Mouse (Mus musculus) testis, adult 2 months (tissue): ENCODE measurements around the gene Gm20388. TPM values are rescaled to one million over a fixed set of nuclear protein-coding genes. Genes with fewer than 3 reads are reported as not detected.

ENCODE experiments used
- H3K27ac ChIP-seq: fragments of 200-500 bp; 2 replicates; pipeline ENCODE4 v1.5.1; 2012; ENCODE audit warnings: low read depth, low read length; ENCODE audit not compliant: control insufficient read depth, insufficient read depth
- H3K27me3 ChIP-seq: fragments of 200-500 bp; 2 replicates; pipeline ENCODE4 v1.6.1; 2012; ENCODE audit warnings: mild to moderate bottlenecking, low read length, moderate library complexity; ENCODE audit not compliant: control insufficient read depth, insufficient read depth
- H3K36me3 ChIP-seq: fragments of 200-500 bp; 2 replicates; pipeline ENCODE4 v1.6.1; 2012; ENCODE audit warnings: mild to moderate bottlenecking, low read length; ENCODE audit not compliant: control insufficient read depth, insufficient read depth
- H3K4me1 ChIP-seq: fragments of 200-500 bp; 2 replicates; pipeline ENCODE4 v1.6.1; 2012; ENCODE audit warnings: low read length; ENCODE audit not compliant: control insufficient read depth, insufficient read depth
- H3K4me3 ChIP-seq: fragments of 200-500 bp; 2 replicates; pipeline ENCODE4 v1.5.1; 2012; ENCODE audit warnings: low read depth, mild to moderate bottlenecking, low read length, moderate library complexity, mixed read lengths; ENCODE audit not compliant: control insufficient read depth
- CTCF ChIP-seq: fragments of 200-500 bp; IDR thresholded peaks from 2 replicates; pipeline ENCODE4 v1.5.1; 2012; ENCODE audit warnings: low read depth, mild to moderate bottlenecking, inconsistent platforms, low read length, moderate library complexity; ENCODE audit not compliant: control insufficient read depth, insufficient read depth, insufficient replicate concordance
- POLR2A ChIP-seq: fragments of 200-500 bp; IDR thresholded peaks from 2 replicates; pipeline ENCODE4 v1.6.1; 2012; ENCODE audit warnings: low read depth, mild to moderate bottlenecking, inconsistent platforms, low read length, moderate library complexity; ENCODE audit not compliant: control insufficient read depth
- polyA plus RNA-seq: library from polyadenylated mRNA; depleted of rRNA; stranded (reverse); fragments of >200 nt; gene quantifications from 2 replicates; pipeline ENCODE4 v1.2.3, GENCODE M21; 2012

Gm20388 gene
- polyA plus RNA-seq, 1 experiment: 5.6 TPM

DNA sequence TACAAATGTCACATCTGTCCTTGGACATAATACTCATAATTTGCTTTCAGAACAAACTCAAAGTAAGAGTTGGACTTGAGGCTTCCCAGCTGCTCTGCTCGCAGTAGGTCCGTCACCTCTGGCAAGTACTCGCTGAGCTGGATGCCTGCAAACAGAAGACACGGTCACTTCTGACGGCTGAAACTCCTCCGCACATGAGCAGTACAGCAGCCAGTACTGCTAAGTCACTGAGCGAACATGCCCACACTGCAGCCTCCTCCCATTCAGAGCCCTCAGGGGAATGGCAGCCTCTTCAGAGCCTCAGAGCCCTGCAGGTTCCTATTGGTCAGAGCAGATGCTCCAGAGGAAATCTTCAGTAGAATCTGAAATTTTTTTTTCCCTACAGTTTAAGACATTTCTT, 3988.7 kb downstream of the Gm20388 start:
- no peak for TF ChIP-seq POLR2A
- TF ChIP-seq CTCF: no peak
- Histone ChIP-seq H3K27ac (no peak overlapping the region), H3K4me3 (no peak overlapping the region), H3K27me3 (no peaks in the 10 kb centered on the region), H3K36me3 (peaks cover 1% of the 10 kb centered on the region; the same call in 1 of the 2 replicates), H3K4me1 (no peaks in the 10 kb centered on the region)

DNA sequence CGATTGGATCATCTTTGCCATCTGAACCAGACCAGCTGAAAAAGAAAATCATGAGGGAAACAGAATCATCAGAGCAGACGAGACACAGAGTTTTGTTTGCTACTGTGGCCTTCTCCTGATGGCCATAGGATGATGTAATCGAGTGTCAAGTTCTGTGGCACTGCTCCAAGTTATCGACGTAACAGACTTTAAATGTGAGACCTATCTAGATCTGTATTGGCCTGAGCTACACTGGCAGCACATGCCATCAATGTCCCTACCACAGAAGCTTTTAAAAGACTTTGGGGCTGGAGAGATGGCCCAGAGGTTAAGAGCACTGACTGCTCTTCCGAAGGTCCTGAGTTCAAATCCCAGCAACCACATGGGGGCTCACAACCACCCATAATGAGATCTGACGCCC, 3992.0 kb downstream of the Gm20388 start:
- Histone ChIP-seq H3K27me3 (no peaks in the 10 kb centered on the region), H3K36me3 (peaks cover 1% of the 10 kb centered on the region), H3K27ac (no peak overlapping the region), H3K4me3 (no peak overlapping the region), H3K4me1 (no peaks in the 10 kb centered on the region)
- TF ChIP-seq CTCF (no peak), POLR2A (no peak)

DNA sequence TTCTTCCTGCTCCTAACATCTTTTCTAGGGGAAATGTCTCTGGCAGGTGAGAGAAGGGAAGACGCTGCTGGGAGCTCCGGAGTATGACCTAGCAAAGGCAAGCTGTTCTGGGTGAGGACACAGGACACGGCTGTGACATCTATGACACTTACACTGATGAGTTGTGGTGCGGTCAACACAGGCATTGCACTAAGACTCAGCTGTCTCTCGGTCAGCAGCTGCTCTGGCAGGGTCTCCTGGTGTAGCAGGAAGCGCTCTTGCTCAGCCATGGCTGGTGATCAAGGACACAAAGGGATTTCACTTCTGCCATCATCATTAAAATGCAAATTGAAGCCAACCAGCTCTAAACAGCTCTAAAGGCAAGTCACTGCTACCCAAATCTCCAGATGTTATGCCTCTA, 3997.0 kb downstream of the Gm20388 start:
- Histone ChIP-seq H3K27ac (no peak overlapping the region), H3K36me3 (peaks cover 2% of the 10 kb centered on the region), H3K4me3 (no peak overlapping the region), H3K4me1 (no peaks in the 10 kb centered on the region), H3K27me3 (no peaks in the 10 kb centered on the region)
- no peak for TF ChIP-seq POLR2A
- no peak for TF ChIP-seq CTCF

DNA sequence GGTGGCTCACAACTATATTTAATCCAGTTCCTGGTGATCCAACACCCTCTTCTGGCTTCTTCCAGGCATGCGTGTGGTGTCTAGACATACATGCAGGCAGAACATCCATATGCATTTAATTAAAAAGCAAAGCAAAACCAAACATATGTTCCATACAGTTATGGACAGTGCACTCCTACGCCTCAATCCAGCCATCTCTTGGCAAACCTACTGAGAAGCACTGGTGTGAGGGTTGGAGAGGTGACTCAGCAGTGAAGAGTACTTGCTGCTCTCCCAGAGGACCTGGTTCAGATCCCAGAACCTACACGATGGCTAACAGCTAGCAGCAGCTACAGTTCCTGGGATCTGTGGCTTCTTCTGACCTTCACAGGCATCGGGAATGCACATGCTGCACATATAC, 4001.6 kb downstream of the Gm20388 start:
- H3K27ac ChIP-seq: no peak overlapping the region
- peaks cover 5% of the 10 kb centered on the region for H3K36me3 ChIP-seq
- no peak overlapping the region for H3K4me3 ChIP-seq
- TF ChIP-seq POLR2A: no peak
- TF ChIP-seq CTCF: no peak
- H3K27me3 ChIP-seq: no peaks in the 10 kb centered on the region
- H3K4me1 ChIP-seq: no peaks in the 10 kb centered on the region

DNA sequence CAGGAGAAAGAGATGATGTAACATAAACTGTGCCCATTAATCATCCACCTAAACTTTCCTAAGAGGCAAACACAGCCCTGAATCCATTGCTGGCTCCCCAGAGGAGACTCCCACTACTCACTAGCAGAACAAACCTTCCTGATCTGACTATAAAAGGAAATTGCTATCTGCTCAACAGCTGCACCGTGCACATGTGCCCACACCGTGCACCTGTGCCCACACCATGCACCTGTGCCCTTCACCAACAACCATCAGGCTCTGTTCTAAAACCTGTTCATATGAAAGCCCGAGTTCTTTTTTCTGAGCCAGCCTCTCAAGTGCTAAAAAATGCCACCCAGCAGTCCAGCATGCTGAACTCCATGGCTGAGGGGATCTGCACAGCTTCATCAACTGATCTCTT, 4004.0 kb downstream of the Gm20388 start:
- no peak overlapping the region for H3K27ac ChIP-seq
- no peaks in the 10 kb centered on the region for H3K4me1 ChIP-seq
- no peak overlapping the region for H3K4me3 ChIP-seq
- no peaks in the 10 kb centered on the region for H3K27me3 ChIP-seq
- TF ChIP-seq POLR2A: no peak
- no peak for TF ChIP-seq CTCF
- H3K36me3 ChIP-seq: peaks cover 7% of the 10 kb centered on the region

DNA sequence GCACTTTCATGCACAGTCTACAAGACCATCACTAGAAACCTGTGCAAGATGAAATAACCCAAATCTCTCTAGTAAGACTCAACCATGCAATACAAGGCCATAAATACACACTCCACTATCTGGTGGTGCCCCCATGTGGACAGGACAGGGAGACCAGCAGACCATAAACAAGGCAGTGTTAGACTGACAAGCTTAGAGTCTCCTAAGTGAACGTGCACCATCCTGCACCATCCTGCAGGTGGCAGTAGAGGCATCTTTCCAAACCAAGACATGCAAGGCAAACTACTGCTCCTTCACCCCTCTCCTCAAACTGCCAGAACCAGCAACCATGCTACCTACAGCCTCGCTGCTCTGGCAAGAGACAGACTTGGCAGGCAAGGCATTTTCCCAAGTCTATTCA, 4014.1 kb downstream of the Gm20388 start:
- H3K27me3 ChIP-seq: no peaks in the 10 kb centered on the region
- H3K4me3 ChIP-seq: peak overlapping the region; percentile 81
- H3K4me1 ChIP-seq: no peaks in the 10 kb centered on the region; the same call in 1 of the 2 replicates
- H3K36me3 ChIP-seq: peaks cover 3% of the 10 kb centered on the region
- TF ChIP-seq POLR2A: no peak
- TF ChIP-seq CTCF: peak; percentile 87; the same call in 1 of the 2 replicates
- no peak overlapping the region for H3K27ac ChIP-seq

DNA sequence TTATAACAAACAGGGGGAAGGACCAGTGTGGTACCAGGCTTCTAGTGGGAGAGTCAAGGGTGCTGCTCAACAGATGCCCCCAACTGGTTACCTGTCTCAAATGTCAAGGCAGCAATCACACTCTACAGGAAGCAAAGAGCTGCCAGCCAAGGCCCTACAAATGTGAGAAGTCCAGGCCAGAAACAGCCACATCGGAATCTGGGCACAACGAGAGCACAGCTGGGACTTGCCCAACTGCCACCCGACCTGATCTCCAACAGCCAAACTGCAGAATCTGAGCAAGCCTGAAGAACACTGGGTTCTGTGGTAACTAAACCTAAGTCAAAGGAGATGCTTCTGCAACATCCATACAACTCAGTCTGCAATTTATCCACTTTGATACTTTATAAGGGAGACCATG, 4015.0 kb downstream of the Gm20388 start:
- H3K36me3 ChIP-seq: peaks cover 3% of the 10 kb centered on the region
- H3K27me3 ChIP-seq: no peaks in the 10 kb centered on the region
- TF ChIP-seq POLR2A (no peak; the same call in 1 of the 2 replicates), CTCF (no peak)
- peak overlapping the region; percentile 85 for H3K27ac ChIP-seq
- H3K4me1 ChIP-seq: no peaks in the 10 kb centered on the region; the same call in 1 of the 2 replicates
- H3K4me3 ChIP-seq: peak overlapping the region; percentile 84

DNA sequence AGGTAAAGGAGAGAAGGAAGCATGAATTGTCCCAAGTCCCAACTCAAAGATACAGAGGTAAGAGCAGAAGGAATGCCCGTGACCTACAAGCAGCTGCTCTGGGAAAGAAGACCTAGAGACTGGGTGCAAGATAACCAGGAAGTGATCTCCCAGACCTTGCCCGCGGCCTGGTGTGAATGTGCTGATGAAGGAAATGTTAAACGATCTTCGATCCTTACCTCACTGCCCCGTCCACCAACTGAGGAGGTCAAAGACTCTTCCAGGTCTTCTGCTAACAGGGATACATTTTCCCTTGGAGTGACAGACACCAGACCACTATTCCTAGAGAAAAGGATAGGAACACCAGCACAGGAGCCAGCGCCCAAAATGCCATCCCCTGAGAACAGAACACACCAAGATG, 4018.4 kb downstream of the Gm20388 start:
- no peaks in the 10 kb centered on the region; the same call in 1 of the 2 replicates for H3K4me1 ChIP-seq
- H3K4me3 ChIP-seq: no peak overlapping the region
- TF ChIP-seq POLR2A: no peak
- no peak for TF ChIP-seq CTCF
- H3K27me3 ChIP-seq: no peaks in the 10 kb centered on the region
- H3K36me3 ChIP-seq: no peaks in the 10 kb centered on the region; the same call in none of the 2 replicates
- no peak overlapping the region for H3K27ac ChIP-seq
